Mouse (Mus musculus) stomach, embryonic 16.5 days (tissue): ENCODE measurements around the gene Shroom3. TPM values are rescaled to one million over a fixed set of nuclear protein-coding genes. Genes with fewer than 3 reads are reported as not detected.
A peak's percentile ranks its signal among the peaks of the same experiment; 100 is the strongest.

Experiments used
- ATAC-seq: fragments of 200-750 bp; cut with Nextera tagmentation; 2 replicates; pipeline ENCODE4 v1.8.0; 2017; ENCODE audit warnings: moderate number of reproducible peaks, moderate TSS enrichment; ENCODE audit not compliant: insufficient read depth, low FRiP score
- H3K27ac ChIP-seq: fragments of 300-500 bp; sonication (generic); 2 replicates; pipeline ENCODE4 v1.5.1; 2014; ENCODE audit warnings: low read length
- H3K27me3 ChIP-seq: fragments of 300-500 bp; sonication (generic); 2 replicates; pipeline ENCODE4 v1.6.1; 2014; ENCODE audit warnings: low read length, control low read depth, mixed read lengths; ENCODE audit not compliant: control insufficient read depth, insufficient read depth
- H3K36me3 ChIP-seq: fragments of 300-500 bp; sonication (generic); 2 replicates; pipeline ENCODE4 v1.6.1; 2014; ENCODE audit warnings: low read length; ENCODE audit not compliant: control insufficient read depth, insufficient read depth
- H3K4me1 ChIP-seq: fragments of 300-500 bp; sonication (generic); 2 replicates; pipeline ENCODE4 v1.6.1; 2014; ENCODE audit warnings: low read length, control low read depth, mixed read lengths; ENCODE audit not compliant: control insufficient read depth, insufficient read depth
- H3K4me2 ChIP-seq: fragments of 300-500 bp; sonication (generic); 2 replicates; pipeline ENCODE4 v1.6.1; 2014; ENCODE audit warnings: low read depth, low read length, mixed read lengths
- H3K4me3 ChIP-seq: fragments of 300-500 bp; sonication (generic); replicated peaks from 2 replicates; pipeline ENCODE4 v1.5.1; 2014; ENCODE audit warnings: mild to moderate bottlenecking, low read length
- H3K9ac ChIP-seq: fragments of 300-500 bp; sonication (generic); 2 replicates; pipeline ENCODE4 v1.6.1; 2014; ENCODE audit warnings: low read length
- H3K9me3 ChIP-seq: fragments of 300-500 bp; sonication (generic); replicated peaks from 2 replicates; pipeline ENCODE4 v1.6.1; 2016; ENCODE audit warnings: low read length, control low read depth; ENCODE audit not compliant: control insufficient read depth
- WGBS: fragments of 180-500 bp; shearing (Covaris S2); extraction: QIAGEN DNeasy Blood & Tissue Kit; methylation state at CpG from one replicate; pipeline ENCODE4 v1.1.7; 2014; 5-methylcytosine and 5-hydroxymethylcytosine counted together
- polyA plus RNA-seq: library from polyadenylated mRNA; unstranded; fragments of >200 nt; fragmentation: Nextera tagmentation; extraction: Ambion mirVana; gene quantifications from 2 replicates; pipeline ENCODE4 v1.2.1, GENCODE M21; 2015

Shroom3 gene
- polyA plus RNA-seq, 1 experiment from 2014 or later, result 14.4 TPM

DNA sequence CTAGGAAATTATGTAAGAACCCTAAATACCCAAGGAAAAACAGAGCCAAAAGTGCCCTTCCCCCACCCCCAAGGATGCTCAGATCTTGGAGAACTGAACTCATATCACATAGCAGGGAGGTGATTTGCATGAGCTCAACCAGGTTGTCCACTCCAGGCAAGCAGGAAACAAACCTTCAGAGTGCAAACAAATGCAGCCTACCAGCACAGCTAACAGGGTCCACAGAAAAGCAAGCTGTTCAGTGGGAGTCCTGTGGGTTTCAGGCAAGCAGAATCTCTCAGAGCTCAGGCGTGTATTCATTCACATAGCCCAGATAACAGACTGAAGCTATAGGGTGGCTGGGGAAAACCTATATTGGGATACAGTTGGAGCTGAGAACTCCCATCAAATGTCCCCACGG lies 286.7 kb downstream of the Shroom3 start:
- no peaks in the 10 kb centered on the region for H3K27me3 ChIP-seq
- no peak for ATAC-seq
- no peak overlapping the region for H3K9ac ChIP-seq
- 54% methylated on average over 2 of the region's 2 CpGs for WGBS
- no peaks in the 10 kb centered on the region for H3K9me3 ChIP-seq
- peak overlapping the region; percentile 28 for H3K27ac ChIP-seq
- no peaks in the 10 kb centered on the region for H3K36me3 ChIP-seq
- no peak overlapping the region for H3K4me3 ChIP-seq
- H3K4me2 ChIP-seq, result no peak overlapping the region
- H3K4me1 ChIP-seq, result 0 out of 2 replicates have a peak, but pooled peaks cover 9% of the 10 kb centered on the region

DNA sequence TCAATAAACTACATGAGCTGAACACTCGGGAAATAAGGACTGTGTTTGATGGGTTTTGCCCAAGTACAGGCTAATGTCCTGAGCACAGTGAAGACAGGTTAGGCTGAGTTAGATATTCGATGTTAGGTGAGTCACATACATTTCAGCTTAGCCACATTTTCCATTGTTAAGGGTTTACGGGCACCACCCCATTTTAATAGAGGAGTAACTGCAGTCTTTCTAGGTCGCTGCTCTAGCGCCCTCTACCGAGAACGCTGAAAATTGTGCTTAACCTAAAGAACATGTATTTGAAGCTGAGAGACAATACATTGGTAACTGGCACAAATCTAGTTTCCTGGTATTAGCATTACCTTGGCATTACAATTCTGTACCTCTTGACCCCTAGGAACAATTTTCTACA lies 287.2 kb downstream of the Shroom3 start:
- Histone ChIP-seq H3K4me3 (no peak overlapping the region), H3K27ac (peak overlapping the region; percentile 28), H3K9ac (no peak overlapping the region), H3K36me3 (no peaks in the 10 kb centered on the region), H3K4me1 (0 out of 2 replicates have a peak, but pooled peaks cover 9% of the 10 kb centered on the region), H3K9me3 (no peaks in the 10 kb centered on the region), H3K4me2 (no peak overlapping the region), H3K27me3 (no peaks in the 10 kb centered on the region)
- WGBS, result 24% methylated on average over 7 of the region's 7 CpGs
- ATAC-seq, result no peak

GRCm38 (mm10) chr5:92980393-92980792 lies 297.2 kb downstream of the Shroom3 start:
- Histone ChIP-seq H3K4me3 (no peak overlapping the region), H3K27ac (no peak overlapping the region), H3K9ac (no peak overlapping the region), H3K4me2 (no peak overlapping the region), H3K36me3 (no peaks in the 10 kb centered on the region), H3K4me1 (no peaks in the 10 kb centered on the region), H3K27me3 (no peaks in the 10 kb centered on the region), H3K9me3 (no peaks in the 10 kb centered on the region)
- ATAC-seq, result no peak
- WGBS, result 70% methylated on average over 6 of the region's 6 CpGs

- no peak overlapping the region for H3K4me3 ChIP-seq
- no peak overlapping the region for H3K27ac ChIP-seq
- no peaks in the 10 kb centered on the region for H3K9me3 ChIP-seq
- no peak overlapping the region for H3K4me2 ChIP-seq
- H3K4me1 ChIP-seq, result no peaks in the 10 kb centered on the region
- 51% methylated on average over 2 of the region's 2 CpGs for WGBS
- H3K9ac ChIP-seq, result no peak overlapping the region
- no peak for ATAC-seq
- H3K27me3 ChIP-seq, result no peaks in the 10 kb centered on the region
- no peaks in the 10 kb centered on the region for H3K36me3 ChIP-seq
These were observed 297.6 kb downstream of the Shroom3 start for GRCm38 (mm10) chr5:92980862-92981261.

DNA sequence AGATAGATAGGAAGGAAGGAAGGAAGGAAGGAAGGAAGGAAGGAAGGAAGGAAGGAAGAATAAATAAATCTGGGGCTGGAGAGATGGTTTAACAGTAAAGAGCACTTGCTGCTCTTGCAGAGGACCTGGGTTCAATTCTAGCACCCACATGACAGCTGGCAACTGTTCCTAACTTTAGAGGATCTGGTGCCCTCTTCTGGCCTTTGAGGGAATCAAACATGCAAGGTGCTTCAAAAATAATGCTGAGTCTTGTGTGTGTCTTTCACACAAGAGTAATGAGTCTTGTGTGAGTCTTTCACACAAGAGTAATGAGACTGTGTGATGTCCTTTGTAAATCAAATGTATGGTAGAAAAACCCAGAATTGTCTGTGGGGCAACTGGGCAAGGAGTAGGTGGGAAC lies 299.4 kb downstream of the Shroom3 start:
- no peak overlapping the region for H3K9ac ChIP-seq
- H3K36me3 ChIP-seq, result no peaks in the 10 kb centered on the region

GRCm38 (mm10) chr5:92983942-92984341 lies 300.7 kb downstream of the Shroom3 start:
- H3K27me3 ChIP-seq, result no peaks in the 10 kb centered on the region
- no peak overlapping the region for H3K27ac ChIP-seq
- 35% methylated on average over 2 of the region's 2 CpGs for WGBS
- H3K4me1 ChIP-seq, result peaks cover 9% of the 10 kb centered on the region; the same call in 1 of the 2 replicates
- no peaks in the 10 kb centered on the region for H3K9me3 ChIP-seq
- H3K36me3 ChIP-seq, result no peaks in the 10 kb centered on the region
- no peak for ATAC-seq
- no peak overlapping the region for H3K4me3 ChIP-seq
- no peak overlapping the region for H3K4me2 ChIP-seq
- no peak overlapping the region for H3K9ac ChIP-seq

More for the DNA sequence above, 299.4 kb downstream of the Shroom3 start:
- no peaks in the 10 kb centered on the region for H3K4me1 ChIP-seq
- no peak overlapping the region for H3K4me3 ChIP-seq
- no peaks in the 10 kb centered on the region for H3K9me3 ChIP-seq
- H3K27me3 ChIP-seq, result no peaks in the 10 kb centered on the region
- no peak overlapping the region for H3K4me2 ChIP-seq
- no peak for ATAC-seq
- H3K27ac ChIP-seq, result no peak overlapping the region

DNA sequence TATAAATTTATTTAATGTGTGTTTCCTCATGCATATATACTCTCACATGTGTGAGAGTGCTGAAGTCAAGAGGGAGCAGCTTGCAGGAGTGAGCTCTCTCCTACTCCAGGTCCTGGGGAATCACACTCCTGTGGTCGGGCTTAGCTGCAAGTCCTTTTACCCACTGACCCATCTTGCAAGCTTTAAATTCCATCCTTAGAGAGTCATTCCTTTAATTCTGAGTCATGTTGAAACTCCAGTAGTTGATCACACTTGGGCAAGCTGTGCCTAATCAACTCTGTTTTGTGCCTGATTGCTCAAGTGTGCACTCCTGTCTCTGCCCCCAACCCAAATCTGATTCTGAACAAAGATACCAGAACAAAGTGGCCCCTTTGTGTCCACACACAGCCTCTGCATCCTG lies 301.5 kb downstream of the Shroom3 start:
- no peaks in the 10 kb centered on the region for H3K9me3 ChIP-seq
- H3K27ac ChIP-seq, result no peak overlapping the region
- 52% methylated on average over 1 of the region's 1 CpGs for WGBS
- no peaks in the 10 kb centered on the region for H3K27me3 ChIP-seq
- H3K4me2 ChIP-seq, result no peak overlapping the region
- H3K9ac ChIP-seq, result no peak overlapping the region
- H3K4me1 ChIP-seq, result peaks cover 9% of the 10 kb centered on the region; the same call in 1 of the 2 replicates
- no peaks in the 10 kb centered on the region for H3K36me3 ChIP-seq
- H3K4me3 ChIP-seq, result no peak overlapping the region
- no peak for ATAC-seq

DNA sequence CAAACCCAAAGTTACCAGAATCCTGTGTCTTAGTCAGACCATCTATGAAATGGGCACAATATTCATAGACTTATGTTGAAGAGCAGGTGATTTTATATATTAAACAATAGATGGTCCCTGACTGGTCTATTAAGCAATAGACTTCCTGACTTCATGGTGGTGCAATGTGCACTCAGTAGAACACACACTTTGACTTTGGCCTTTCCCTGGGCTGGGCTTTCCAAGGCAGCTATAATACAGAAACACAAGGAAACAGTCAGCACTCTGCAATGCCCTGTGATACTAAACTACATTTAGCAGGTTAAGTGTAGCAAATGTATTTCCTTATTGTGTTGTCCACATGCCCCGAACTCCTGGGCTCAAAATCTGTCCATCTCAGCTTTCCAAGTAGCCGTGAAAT lies 302.2 kb downstream of the Shroom3 start:
- no peaks in the 10 kb centered on the region for H3K36me3 ChIP-seq
- H3K27ac ChIP-seq, result no peak overlapping the region
- peaks cover 9% of the 10 kb centered on the region; the same call in 1 of the 2 replicates for H3K4me1 ChIP-seq
- H3K9me3 ChIP-seq, result no peaks in the 10 kb centered on the region
- no peaks in the 10 kb centered on the region for H3K27me3 ChIP-seq
- no peak overlapping the region for H3K4me3 ChIP-seq
- 85% methylated on average over 2 of the region's 2 CpGs for WGBS
- H3K4me2 ChIP-seq, result no peak overlapping the region
- H3K9ac ChIP-seq, result no peak overlapping the region
- ATAC-seq, result peak; percentile 54

- Histone ChIP-seq H3K27ac (no peak overlapping the region), H3K27me3 (no peaks in the 10 kb centered on the region), H3K9me3 (no peaks in the 10 kb centered on the region), H3K4me1 (peaks cover 9% of the 10 kb centered on the region; the same call in 1 of the 2 replicates), H3K4me3 (no peak overlapping the region), H3K9ac (no peak overlapping the region), H3K4me2 (no peak overlapping the region), H3K36me3 (no peaks in the 10 kb centered on the region)
- 88% methylated on average over 22 of the region's 22 CpGs for WGBS
- ATAC-seq, result no peak
These were observed 303.7 kb downstream of the Shroom3 start for GRCm38 (mm10) chr5:92986651-92987610.
